Mouse (Mus musculus): ENCODE results near the gene Dnajb8.

- TF ChIP-seq POLR2A (IDR thresholded peaks at IDR 0.05; ENCODE audit: borderline replicate concordance, extremely low read depth, insufficient read depth, insufficient read length, poor library complexity, severe bottlenecking) (0 out of 2 replicates have a peak, but pooled peaks have one; percentile 18), CTCF (IDR thresholded peaks at IDR 0.05; ENCODE audit: borderline replicate concordance, extremely low read depth, insufficient read depth, insufficient read length) (no peak)
These were observed 23.8 kb upstream of the Dnajb8 start for GRCm38 (mm10) chr6:88198070-88198940.

Data from brain, embryonic 14.5 days (tissue).